Mouse (Mus musculus) G1E-ER4 (cell line): ENCODE data around the gene Fam181a. TPM values are rescaled to one million over a fixed set of nuclear protein-coding genes. Genes with fewer than 3 reads are reported as not detected.

Source experiments
- GATA1 ChIP-seq: IDR thresholded peaks from one replicate; pipeline ENCODE4 v1.8.0; 2012; ENCODE audit warnings: low read length, inconsistent platforms
- polyA plus RNA-seq: library from polyadenylated mRNA; stranded (reverse); fragments of >175 nt; gene quantifications from 2 replicates; pipeline ENCODE4 v1.2.3, GENCODE M21; 2012

Fam181a gene
- polyA plus RNA-seq, 1 experiment: not detected

DNA sequence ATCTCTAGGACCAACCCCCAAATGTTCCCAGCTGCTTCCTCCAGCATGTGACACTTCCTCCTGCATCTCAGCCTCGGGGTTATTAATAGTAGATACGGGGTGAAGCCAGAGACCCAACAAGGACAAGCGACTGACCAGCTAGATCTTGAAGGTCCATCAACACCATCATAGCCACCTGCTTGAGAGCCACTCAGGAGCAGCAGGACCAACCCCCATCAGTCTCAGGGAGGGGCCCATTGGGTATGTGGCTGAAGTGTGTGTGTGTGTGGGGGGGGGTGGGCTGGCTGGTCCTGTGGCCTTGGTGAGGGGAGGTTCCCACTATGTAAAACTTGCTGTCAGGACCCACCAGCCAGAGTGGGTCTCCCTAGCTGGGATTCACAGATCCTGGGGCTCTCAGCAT, 26.0 kb downstream of the Fam181a start:
- TF ChIP-seq GATA1: no peak

DNA sequence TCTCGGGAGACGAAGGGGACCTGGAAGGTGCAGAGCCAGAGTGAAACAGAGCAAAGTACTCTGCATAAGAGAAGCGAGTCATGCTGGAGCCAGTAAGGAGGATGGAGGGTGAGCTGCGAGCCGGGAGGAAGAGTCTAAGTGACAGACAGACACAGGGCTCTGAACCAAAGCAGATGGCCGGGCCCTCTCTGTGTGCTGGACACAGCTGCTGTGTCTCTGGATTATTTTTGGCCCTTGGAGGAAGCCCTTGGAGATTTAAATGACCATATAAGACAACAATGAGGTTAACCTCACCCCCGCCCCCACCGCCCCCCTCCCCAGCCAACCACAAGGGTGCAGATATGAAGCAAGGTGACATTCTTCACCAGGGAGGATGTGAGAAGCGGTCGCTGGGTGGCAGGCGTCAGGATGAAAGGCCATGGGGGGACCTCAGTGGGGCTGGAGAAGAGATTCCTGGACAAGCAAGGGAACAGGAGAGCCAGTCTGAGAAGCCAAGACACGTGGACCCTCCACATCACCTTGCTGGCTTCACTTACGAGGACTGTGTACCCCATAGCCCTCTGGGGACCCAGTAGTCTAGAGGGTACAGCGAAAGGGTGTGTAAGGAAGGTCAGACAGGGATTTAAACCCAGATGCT, 27.5 kb downstream of the Fam181a start:
- no peak for TF ChIP-seq GATA1

- TF ChIP-seq GATA1: no peak
Measured at GRCm38 (mm10) chr12:103341212-103341611, 30.4 kb downstream of the Fam181a start.

DNA sequence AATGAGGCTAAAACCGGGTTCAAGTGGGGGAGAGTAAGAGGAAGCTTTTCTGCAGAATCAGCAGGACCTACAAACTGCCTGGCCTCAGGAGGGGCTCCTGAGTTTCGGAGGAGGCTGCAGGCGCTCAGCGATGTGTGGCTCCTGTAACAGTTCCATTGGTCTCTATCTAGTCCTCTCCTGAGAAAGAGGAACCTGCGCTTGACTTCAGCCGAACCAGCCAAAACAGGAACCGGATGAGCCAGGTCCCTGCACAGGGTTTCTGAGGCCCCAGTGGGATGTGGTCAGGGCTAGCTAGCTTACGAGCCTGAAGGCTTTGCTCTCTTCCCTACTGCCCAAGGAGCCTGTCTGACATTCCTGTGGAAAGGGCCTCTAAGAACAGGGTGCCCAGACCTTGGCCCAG, 32.7 kb downstream of the Fam181a start:
- TF ChIP-seq GATA1: no peak

- no peak for TF ChIP-seq GATA1
Measured at GRCm38 (mm10) chr12:103344934-103345333, 34.2 kb downstream of the Fam181a start.

DNA sequence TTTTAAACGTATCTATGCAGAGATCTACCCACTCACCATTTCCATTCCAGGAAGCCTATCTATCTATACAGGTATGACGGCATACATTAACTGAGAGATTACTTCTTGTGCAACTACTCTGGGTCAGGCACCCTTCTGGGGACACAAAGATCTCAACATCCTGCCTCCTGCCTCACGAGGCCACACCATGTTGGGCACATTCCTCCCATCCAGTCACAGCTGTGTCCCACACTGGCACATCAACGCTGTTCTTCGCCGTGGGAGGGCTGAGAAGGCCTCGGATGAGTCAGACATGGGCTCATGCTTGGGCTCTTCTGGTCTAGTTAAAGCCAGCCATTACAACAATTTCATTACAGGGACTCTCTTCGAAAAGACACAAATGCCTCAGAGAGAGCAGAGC, 36.2 kb downstream of the Fam181a start:
- no peak for TF ChIP-seq GATA1

GRCm38 (mm10) chr12:103347406-103347805, 36.6 kb downstream of the Fam181a start:
- no peak for TF ChIP-seq GATA1

- TF ChIP-seq GATA1: no peak
Measured at GRCm38 (mm10) chr12:103348506-103348905, 37.7 kb downstream of the Fam181a start.

GRCm38 (mm10) chr12:103352735-103353134, 42.0 kb downstream of the Fam181a start:
- TF ChIP-seq GATA1: no peak

DNA sequence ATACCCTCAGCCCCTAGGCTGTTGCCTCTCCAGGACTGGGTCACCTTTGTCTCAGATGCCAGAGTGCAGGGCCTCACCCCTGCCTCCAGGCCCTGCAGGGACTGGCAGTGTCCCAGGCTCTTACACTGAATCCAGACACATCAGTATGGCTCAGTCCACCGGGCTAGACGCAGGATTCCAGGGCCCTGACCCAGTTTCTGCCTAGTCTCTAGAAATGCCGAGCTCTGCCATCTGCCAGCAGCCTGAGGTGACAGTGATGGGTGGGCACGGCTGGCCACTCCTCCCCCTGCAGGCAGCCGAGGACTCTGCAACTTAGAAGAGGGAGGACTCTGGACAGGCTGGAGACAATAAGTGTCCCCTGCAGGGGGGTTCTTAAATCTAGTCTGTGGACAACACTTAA, 42.8 kb downstream of the Fam181a start:
- no peak for TF ChIP-seq GATA1

DNA sequence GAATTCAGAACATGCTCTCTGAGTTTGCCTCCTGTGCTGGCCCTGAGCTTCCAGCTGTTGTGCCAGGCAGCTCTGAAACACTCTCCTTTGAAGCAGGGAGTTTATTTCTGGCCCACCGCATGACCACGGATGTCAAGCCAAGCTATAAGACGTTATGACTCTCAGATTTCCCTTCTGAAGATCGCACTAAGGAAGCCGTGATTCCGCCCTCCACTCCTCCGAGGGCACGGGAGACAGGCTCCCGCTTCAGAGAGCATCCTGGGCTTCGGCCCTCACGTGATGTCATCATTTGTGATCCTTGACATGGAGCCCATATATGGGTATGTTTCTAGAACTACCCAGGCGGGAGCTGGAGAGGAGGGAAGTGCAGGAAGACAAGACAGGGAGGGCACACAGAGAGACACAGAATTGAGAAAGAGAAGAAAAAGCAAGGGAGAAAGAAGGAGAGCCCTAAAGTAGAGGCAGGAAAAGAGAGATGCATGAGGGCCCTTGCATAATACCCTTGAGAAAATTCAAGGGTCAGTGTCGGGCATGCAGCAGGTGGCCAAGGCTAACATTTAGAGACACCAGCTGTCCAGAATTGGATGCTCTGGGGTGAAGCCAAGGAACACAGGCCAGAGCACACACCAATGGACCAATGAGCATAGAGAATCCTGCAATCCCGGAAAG, 45.1 kb downstream of the Fam181a start, which contains the start of gene Asb2:
Gene Asb2 (minus strand): TSS at position 256 of the 669 bp plus-strand sequence.
- no peak for TF ChIP-seq GATA1

DNA sequence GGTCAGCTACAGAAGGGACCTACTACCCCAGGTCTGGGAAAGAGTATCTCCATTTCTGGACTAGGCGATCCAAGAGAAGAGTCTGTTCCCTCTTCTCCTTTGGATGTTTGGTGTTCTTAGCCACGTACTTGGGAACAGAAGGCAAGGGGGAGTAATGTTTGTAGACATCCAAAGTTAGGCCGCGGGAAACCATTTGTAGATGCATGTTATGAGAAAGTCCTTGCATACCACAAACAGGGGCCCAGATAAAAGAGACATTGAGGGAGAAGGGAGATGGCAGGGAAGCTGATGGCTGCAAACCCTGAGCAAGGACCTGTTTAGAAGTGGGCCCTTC, 45.6 kb downstream of the Fam181a start:
- no peak for TF ChIP-seq GATA1

- TF ChIP-seq GATA1: no peak
Measured at GRCm38 (mm10) chr12:103358216-103358615, 47.4 kb downstream of the Fam181a start.

GRCm38 (mm10) chr12:103358951-103359801, 48.4 kb downstream of the Fam181a start:
- no peak for TF ChIP-seq GATA1

DNA sequence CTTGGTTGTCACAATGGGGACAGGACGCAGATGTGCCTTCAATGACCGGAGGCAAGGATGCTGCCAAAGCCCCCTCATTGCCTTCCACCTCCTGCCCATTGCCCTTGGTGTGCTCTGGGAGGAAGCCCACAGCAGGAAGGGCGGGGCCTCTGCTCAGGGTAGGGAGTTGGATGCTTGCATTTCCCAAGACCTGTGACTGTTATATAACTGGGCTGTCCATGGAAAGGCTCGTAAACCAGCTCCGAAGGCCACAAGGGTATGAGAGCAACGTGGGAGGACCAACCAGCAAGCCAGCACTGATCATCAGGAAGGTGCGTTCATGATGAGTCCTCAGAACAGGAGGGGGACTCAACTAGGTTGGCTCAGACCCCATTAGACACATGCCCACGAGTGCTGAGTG, 50.0 kb downstream of the Fam181a start:
- no peak for TF ChIP-seq GATA1

- no peak for TF ChIP-seq GATA1
Measured at GRCm38 (mm10) chr12:103361539-103362307, 50.9 kb downstream of the Fam181a start.
